Mouse (Mus musculus) testis, adult 2 months (tissue): ENCODE data around the gene Kifc1. TPM values are rescaled to one million over a fixed set of nuclear protein-coding genes. Genes with fewer than 3 reads are reported as not detected.
A peak's percentile ranks its signal among the peaks of the same experiment; 100 is the strongest.
"Not testable (repeated sequence)": the region's sequence is repeated elsewhere in the genome, so short reads cannot be mapped to it uniquely, and the experiment has no call there.

ENCODE experiments used
- H3K27ac ChIP-seq: fragments of 200-500 bp; 2 replicates; pipeline ENCODE4 v1.5.1; 2012; ENCODE audit warnings: low read depth, low read length; ENCODE audit not compliant: control insufficient read depth, insufficient read depth
- H3K27me3 ChIP-seq: fragments of 200-500 bp; 2 replicates; pipeline ENCODE4 v1.6.1; 2012; ENCODE audit warnings: mild to moderate bottlenecking, low read length, moderate library complexity; ENCODE audit not compliant: control insufficient read depth, insufficient read depth
- H3K36me3 ChIP-seq: fragments of 200-500 bp; 2 replicates; pipeline ENCODE4 v1.6.1; 2012; ENCODE audit warnings: mild to moderate bottlenecking, low read length; ENCODE audit not compliant: control insufficient read depth, insufficient read depth
- H3K4me1 ChIP-seq: fragments of 200-500 bp; 2 replicates; pipeline ENCODE4 v1.6.1; 2012; ENCODE audit warnings: low read length; ENCODE audit not compliant: control insufficient read depth, insufficient read depth
- H3K4me3 ChIP-seq: fragments of 200-500 bp; 2 replicates; pipeline ENCODE4 v1.5.1; 2012; ENCODE audit warnings: low read depth, mild to moderate bottlenecking, low read length, moderate library complexity, mixed read lengths; ENCODE audit not compliant: control insufficient read depth
- CTCF ChIP-seq: fragments of 200-500 bp; IDR thresholded peaks from 2 replicates; pipeline ENCODE4 v1.5.1; 2012; ENCODE audit warnings: low read depth, mild to moderate bottlenecking, inconsistent platforms, low read length, moderate library complexity; ENCODE audit not compliant: control insufficient read depth, insufficient read depth, insufficient replicate concordance
- POLR2A ChIP-seq: fragments of 200-500 bp; IDR thresholded peaks from 2 replicates; pipeline ENCODE4 v1.6.1; 2012; ENCODE audit warnings: low read depth, mild to moderate bottlenecking, inconsistent platforms, low read length, moderate library complexity; ENCODE audit not compliant: control insufficient read depth
- polyA plus RNA-seq: library from polyadenylated mRNA; depleted of rRNA; stranded (reverse); fragments of >200 nt; gene quantifications from 2 replicates; pipeline ENCODE4 v1.2.3, GENCODE M21; 2012

The Kifc1 gene
- polyA plus RNA-seq, 1 experiment: 7.7 TPM

DNA sequence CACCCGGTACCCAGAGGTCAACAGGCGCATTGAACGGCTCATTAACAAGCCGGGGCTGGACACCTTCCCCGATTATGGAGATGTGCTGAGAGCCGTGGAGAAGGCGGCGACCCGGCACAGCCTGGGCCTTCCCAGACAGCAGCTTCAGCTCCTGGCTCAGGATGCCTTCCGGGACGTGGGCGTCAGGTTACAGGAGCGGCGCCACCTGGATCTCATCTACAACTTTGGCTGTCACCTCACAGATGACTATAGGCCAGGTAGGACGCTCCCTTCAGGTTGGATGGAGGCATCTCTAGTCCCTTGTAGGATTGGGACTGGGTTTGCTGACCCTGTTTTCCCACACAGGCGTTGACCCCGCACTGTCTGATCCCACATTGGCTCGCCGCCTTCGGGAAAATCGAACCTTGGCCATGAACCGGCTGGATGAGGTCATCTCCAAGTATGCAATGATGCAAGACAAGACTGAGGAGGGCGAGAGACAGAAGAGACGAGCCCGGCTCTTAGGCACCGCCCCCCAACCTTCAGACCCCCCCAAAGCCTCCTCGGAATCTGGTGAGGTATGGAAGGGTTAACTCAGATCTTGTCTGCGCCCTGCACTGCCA is 21.5 kb upstream of the Kifc1 start:
- TF ChIP-seq CTCF: no peak
- no peak for TF ChIP-seq POLR2A
- Histone ChIP-seq H3K4me1 (peaks cover 26% of the 10 kb centered on the region), H3K4me3 (peak overlapping the region; percentile 85), H3K36me3 (peaks cover 14% of the 10 kb centered on the region), H3K27ac (peak overlapping the region; percentile 67), H3K27me3 (no peaks in the 10 kb centered on the region)

DNA sequence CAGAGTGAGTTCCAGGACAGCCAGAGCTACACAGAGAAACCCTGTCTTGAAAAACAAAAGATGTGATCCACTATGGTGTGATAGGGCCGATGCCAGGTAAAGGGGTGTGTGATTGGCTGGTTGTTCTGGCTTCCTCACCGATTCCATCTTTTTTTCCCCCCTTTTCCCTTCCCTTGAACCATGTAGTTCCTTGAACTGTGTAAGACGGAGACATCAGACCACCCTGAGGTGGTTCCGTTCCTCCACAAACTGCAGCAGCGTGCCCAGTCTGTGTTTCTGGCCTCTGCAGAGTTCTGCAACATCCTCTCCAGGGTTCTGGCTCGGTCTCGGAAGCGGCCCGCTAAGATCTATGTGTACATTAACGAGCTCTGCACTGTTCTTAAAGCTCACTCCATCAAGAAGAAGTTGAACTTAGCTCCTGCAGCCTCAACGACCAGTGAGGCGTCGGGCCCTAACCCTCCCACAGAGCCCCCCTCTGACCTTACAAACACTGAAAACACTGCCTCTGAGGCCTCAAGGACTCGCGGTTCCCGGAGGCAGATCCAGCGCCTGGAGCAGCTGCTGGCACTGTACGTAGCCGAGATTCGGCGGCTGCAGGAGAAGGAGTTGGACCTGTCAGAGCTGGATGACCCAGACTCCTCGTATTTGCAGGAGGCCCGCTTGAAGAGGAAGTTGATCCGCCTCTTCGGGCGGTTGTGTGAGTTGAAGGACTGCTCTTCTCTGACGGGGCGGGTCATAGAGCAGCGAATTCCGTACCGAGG is 20.8 kb upstream of the Kifc1 start:
- no peaks in the 10 kb centered on the region for H3K27me3 ChIP-seq
- TF ChIP-seq CTCF (no peak), POLR2A (no peak)
- H3K4me1 ChIP-seq: peaks cover 23% of the 10 kb centered on the region
- H3K4me3 ChIP-seq: peak overlapping the region; percentile 85
- H3K36me3 ChIP-seq: peaks cover 14% of the 10 kb centered on the region
- peak overlapping the region; percentile 67 for H3K27ac ChIP-seq

DNA sequence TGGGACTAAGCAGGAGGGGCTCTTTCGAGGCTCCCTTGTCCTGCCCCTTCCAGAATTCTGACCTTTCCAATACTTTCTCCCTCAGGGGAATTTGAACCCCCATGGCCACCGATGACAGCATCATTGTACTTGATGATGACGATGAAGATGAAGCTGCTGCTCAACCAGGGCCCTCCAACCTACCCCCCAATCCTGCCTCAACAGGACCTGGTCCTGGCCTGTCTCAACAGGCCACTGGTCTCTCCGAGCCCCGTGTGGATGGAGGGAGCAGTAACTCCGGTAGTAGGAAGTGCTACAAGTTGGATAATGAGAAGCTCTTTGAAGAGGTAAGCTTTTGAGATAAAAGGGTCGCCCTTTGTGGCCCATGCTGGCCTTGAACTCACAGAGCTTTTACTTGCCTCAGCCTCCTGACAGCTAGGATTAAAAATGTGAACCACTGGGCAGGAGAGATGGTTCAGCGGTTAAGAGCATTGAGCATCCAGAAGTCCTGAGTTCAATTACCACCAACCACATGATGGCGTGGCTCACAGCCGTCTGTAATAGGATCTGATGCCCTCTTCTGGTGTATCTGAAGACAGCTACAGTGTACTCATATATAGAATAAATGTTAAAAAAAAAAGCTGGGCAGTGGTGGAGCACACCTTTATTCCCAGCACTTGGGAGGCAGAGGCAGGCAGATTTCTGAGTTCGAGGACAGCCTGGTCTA is 20.0 kb upstream of the Kifc1 start:
- peaks cover 14% of the 10 kb centered on the region for H3K36me3 ChIP-seq
- H3K27ac ChIP-seq: peak overlapping the region; percentile 88
- peak overlapping the region; percentile 85 for H3K4me3 ChIP-seq
- TF ChIP-seq CTCF: no peak
- TF ChIP-seq POLR2A: no peak
- H3K27me3 ChIP-seq: no peaks in the 10 kb centered on the region
- peaks cover 23% of the 10 kb centered on the region for H3K4me1 ChIP-seq

DNA sequence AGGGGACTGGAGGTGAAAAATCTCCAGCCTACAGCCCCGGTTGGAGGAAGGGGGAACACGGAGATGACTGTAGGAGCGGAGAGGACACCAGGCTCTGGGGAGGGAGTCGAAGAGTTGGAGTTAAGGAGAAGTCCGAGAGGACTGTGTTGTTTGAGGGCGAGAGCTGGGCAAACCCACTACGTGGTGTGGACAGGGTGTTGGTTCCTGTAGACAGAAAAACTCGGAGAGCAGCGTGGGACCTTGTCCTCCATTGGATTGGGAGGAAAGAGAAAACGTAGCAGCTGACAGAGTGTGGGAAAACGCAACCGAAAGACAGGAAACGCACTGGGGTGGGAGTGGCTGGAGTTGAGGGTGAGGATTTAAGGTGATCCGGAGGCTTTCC is 19.4 kb upstream of the Kifc1 start:
- Histone ChIP-seq H3K4me1 (peaks cover 19% of the 10 kb centered on the region), H3K27ac (peak overlapping the region; percentile 88), H3K4me3 (peak overlapping the region; percentile 85), H3K27me3 (no peaks in the 10 kb centered on the region), H3K36me3 (peaks cover 12% of the 10 kb centered on the region)
- TF ChIP-seq CTCF (no peak), POLR2A (peak; percentile 36; the same call in 1 of the 2 replicates)

DNA sequence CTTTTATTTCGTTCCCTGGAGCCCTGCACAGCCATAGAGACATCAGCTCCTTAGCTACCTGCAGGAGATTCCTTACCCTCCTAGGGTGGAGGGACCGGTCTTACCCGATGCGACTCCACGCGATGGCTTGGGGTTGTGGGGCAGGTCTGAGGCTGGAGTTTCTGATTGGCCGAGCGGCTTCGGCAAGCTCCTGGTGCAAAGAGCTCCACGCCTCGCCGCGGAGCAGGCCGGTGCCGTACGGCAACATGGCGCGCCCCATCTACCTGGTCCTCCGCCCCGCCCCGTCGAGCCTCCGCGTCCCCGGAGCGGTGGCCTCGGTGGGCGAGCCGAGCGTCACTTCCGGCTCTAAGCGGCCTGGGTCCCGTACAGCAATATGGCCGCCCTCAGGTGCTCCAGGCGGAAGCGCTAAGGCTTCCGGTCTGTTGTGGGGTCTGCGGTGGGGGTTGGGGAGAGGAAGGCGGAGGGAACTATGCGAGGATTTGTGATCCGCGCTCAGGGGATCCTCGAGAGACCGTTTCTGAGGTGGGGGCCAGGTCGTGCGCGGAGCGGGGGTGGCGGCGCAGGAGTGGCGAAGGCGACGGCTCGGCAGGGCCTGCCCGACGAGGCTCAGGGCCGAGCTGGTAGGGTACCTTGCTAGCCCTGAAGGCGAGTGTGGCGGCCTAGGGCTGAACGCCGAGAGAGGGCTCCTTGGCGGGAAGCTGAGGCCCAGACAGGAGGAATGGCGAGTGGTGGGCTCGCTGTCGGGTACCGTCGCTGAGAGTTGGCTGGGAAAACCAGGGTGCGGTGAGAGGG is 18.8 kb upstream of the Kifc1 start, which contains the start of gene Daxx:
Gene Daxx (plus strand): TSS at position 338 of the 792 bp plus-strand sequence.
- Histone ChIP-seq H3K27me3 (no peaks in the 10 kb centered on the region), H3K4me1 (peaks cover 19% of the 10 kb centered on the region), H3K36me3 (peaks cover 10% of the 10 kb centered on the region), H3K27ac (peak within 1 kb of the TSS; percentile 88), H3K4me3 (peak within 1 kb of the TSS; percentile 85)
- TF ChIP-seq POLR2A (peak; percentile 80), CTCF (no peak)

DNA sequence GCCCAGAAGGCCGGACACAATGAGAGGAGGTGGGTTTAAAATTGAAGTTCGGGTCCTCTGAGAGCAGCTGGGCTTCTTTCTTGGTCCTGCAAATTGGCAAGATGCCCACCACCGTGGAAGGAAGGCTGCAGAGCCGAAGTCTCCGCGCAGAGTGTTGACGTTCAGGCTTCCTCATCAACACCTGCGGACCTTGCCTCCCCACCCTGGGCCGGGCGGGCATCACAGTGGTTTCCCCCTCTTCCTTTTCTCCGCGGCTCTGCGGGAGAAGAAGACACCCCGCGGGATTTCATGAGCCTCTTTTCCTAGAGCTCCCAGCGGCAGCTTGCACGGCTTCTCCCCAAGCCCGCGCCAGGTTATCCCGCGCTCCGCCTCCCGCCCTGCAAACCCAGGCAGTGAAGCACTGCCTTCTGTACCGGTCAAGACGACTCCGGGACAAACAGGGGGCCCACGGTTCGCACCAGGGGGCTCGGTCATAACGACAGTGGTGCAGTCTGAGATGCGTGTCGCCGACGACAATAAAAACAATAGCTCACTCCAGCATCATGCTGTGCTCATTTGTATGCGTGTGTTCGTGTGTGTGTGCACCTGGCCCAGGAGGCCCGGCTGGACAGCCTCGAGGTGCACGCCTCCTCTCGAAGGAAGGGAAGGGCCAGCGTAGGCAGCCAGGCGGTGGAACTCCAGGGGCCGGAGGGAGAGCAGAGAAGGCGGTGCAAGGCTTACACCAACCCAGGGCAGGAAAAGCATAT is 18.0 kb upstream of the Kifc1 start:
- peak overlapping the region; percentile 62 for H3K27ac ChIP-seq
- TF ChIP-seq POLR2A: no peak
- TF ChIP-seq CTCF: no peak
- H3K4me3 ChIP-seq: peak overlapping the region; percentile 85
- H3K36me3 ChIP-seq: peaks cover 10% of the 10 kb centered on the region
- H3K27me3 ChIP-seq: no peaks in the 10 kb centered on the region
- peaks cover 19% of the 10 kb centered on the region for H3K4me1 ChIP-seq

DNA sequence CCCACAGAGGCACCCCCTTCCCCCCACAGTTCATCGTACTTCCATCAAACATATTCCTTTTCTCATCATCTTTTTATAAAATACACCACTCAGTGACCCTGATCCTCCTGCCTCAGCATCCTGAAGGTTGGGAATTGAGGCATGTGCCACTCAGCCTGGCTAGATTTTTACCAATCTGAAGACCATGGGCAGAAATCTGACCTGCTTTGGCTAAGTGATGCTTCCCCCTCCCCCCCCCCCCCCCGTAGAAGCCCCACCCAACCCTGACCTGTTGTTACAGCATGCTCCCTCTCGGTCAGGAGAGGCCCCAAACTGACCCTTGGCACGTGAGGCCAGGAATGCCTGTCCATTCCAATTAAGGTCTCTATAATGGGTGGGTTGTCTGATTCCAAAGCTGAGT is 14.4 kb upstream of the Kifc1 start, which contains the start of gene Platr17:
Gene Platr17 (plus strand): TSS at position 301 of the 400 bp plus-strand sequence.
- not testable (repeated sequence) for H3K4me3 ChIP-seq, H3K27ac ChIP-seq

DNA sequence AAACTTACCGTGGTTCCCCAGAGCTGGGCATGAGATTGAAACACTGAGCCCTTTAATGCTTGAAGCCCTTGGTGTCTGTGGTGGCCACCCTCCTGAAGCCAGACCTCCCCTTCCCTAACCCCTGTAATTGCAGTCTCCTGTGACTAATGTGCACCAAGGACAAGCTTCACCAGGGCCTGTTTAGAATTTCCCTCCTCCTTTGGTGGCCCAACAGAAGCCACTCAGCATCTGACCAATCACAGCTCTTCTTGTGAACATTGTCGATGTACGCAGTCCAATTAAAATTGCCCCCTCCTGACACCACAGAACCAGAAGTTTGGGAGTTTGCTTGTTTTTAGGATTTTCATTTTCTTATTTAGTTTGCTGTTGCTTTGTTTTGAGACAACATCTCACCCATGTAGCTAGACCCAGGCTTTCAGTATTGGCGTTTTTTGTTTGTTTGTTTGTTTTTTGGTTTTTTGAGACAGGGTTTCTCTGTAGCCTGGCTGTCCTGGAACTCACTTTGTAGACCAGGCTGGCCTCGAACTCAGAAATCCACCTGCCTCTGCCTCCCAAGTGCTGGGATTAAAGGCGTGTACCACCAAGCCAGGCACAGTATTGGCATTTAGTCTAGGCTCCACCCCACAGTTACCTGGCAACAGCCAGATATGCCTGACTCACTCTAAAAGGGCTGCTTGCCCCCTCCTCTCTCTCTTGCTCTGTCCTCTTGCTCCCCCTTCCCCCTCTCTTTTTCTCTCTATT is 13.6 kb upstream of the Kifc1 start:
- H3K27ac ChIP-seq, H3K36me3 ChIP-seq, H3K27me3 ChIP-seq, H3K4me3 ChIP-seq: not testable (repeated sequence)
- peaks cover 19% of the 10 kb centered on the region for H3K4me1 ChIP-seq

More for the DNA sequence above, 14.4 kb upstream of the Kifc1 start, which contains the start of gene Platr17:
- H3K36me3 ChIP-seq, H3K27me3 ChIP-seq: not testable (repeated sequence)
- peaks cover 14% of the 10 kb centered on the region for H3K4me1 ChIP-seq
